Mouse (Mus musculus): Measurements from ENCODE around the gene Olfr1361.

- TF ChIP-seq CTCF (IDR thresholded peaks at IDR 0.05; ENCODE audit: low read depth) (no peak), EP300 (IDR thresholded peaks at IDR 0.05; ENCODE audit: low read depth) (no peak)
Observed at GRCm38 (mm10) chr13:21663286-21663685, at the start of gene Olfr1361.

All from liver, embryonic 14.5 days (tissue).